Mouse (Mus musculus): ENCODE measurements around the gene Gm3415. TPM values are rescaled to one million over a fixed set of nuclear protein-coding genes. Genes with fewer than 3 reads are reported as not detected.
"Not testable (repeated sequence)": the region's sequence is repeated elsewhere in the genome, so short reads cannot be mapped to it uniquely, and the experiment has no call there.

Gene Gm3415
- polyA plus RNA-seq (2015; fragmentation: Nextera tagmentation; extraction: Ambion mirVana): not detected in 2 replicates

- not testable (repeated sequence) for H3K4me2 ChIP-seq (ENCODE audit: low read depth, low read length); H3K36me3 ChIP-seq (ENCODE audit: control insufficient read depth, insufficient read depth); H3K4me3 ChIP-seq (ENCODE audit: low read length); H3K27me3 ChIP-seq (ENCODE audit: control insufficient read depth, insufficient read depth, low read length); H3K9ac ChIP-seq (ENCODE audit: low read length); H3K9me3 ChIP-seq (replicated peaks; ENCODE audit: control insufficient read depth, low read length); H3K27ac ChIP-seq (ENCODE audit: low read length); ATAC-seq (replicated peaks; ENCODE audit: extremely low read depth, insufficient read depth, low FRiP score); H3K4me1 ChIP-seq (ENCODE audit: control insufficient read depth, insufficient read depth, low read length)
- no CpG with 5 or more reads among the region's 3 CpGs for WGBS
Measured at GRCm38 (mm10) chr5:146555836-146556235, at the start of gene Gm3415. TSS of gene Gm3415 (plus strand) at chr5:146556136.

GRCm38 (mm10) chr5:146513823-146514222, 42.1 kb upstream of the Gm3415 start, which contains the start of gene Gm3402:
TSS of gene Gm3402 (plus strand) at chr5:146514123.
- not testable (repeated sequence) for H3K4me3 ChIP-seq (ENCODE audit: low read length); H3K36me3 ChIP-seq (ENCODE audit: control insufficient read depth, insufficient read depth); H3K27me3 ChIP-seq (ENCODE audit: control insufficient read depth, insufficient read depth, low read length); H3K9me3 ChIP-seq (replicated peaks; ENCODE audit: control insufficient read depth, low read length); H3K27ac ChIP-seq (ENCODE audit: low read length); H3K4me2 ChIP-seq (ENCODE audit: low read depth, low read length); H3K9ac ChIP-seq (ENCODE audit: low read length); ATAC-seq (replicated peaks; ENCODE audit: extremely low read depth, insufficient read depth, low FRiP score); H3K4me1 ChIP-seq (ENCODE audit: control insufficient read depth, insufficient read depth, low read length)
- no CpG with 5 or more reads among the region's 5 CpGs for WGBS

- H3K9ac ChIP-seq (ENCODE audit: low read length); H3K4me2 ChIP-seq (ENCODE audit: low read depth, low read length); H3K27me3 ChIP-seq (ENCODE audit: control insufficient read depth, insufficient read depth, low read length); H3K4me3 ChIP-seq (ENCODE audit: low read length); H3K9me3 ChIP-seq (replicated peaks; ENCODE audit: control insufficient read depth, low read length); H3K27ac ChIP-seq (ENCODE audit: low read length); H3K4me1 ChIP-seq (ENCODE audit: control insufficient read depth, insufficient read depth, low read length); ATAC-seq (replicated peaks; ENCODE audit: extremely low read depth, insufficient read depth, low FRiP score); H3K36me3 ChIP-seq (ENCODE audit: control insufficient read depth, insufficient read depth): not testable (repeated sequence)
- 80% methylated on average over 1 of the region's 3 CpGs for WGBS
Measured at GRCm38 (mm10) chr5:146525501-146525900, 30.4 kb upstream of the Gm3415 start, which contains the start of gene Gm3404. TSS of gene Gm3404 (plus strand) at chr5:146525801.

- not testable (repeated sequence) for H3K4me3 ChIP-seq (ENCODE audit: low read length); H3K36me3 ChIP-seq (ENCODE audit: control insufficient read depth, insufficient read depth); H3K9me3 ChIP-seq (replicated peaks; ENCODE audit: control insufficient read depth, low read length); H3K27ac ChIP-seq (ENCODE audit: low read length); H3K4me2 ChIP-seq (ENCODE audit: low read depth, low read length); H3K9ac ChIP-seq (ENCODE audit: low read length); ATAC-seq (replicated peaks; ENCODE audit: extremely low read depth, insufficient read depth, low FRiP score); H3K27me3 ChIP-seq (ENCODE audit: control insufficient read depth, insufficient read depth, low read length); H3K4me1 ChIP-seq (ENCODE audit: control insufficient read depth, insufficient read depth, low read length)
- WGBS: 73% methylated on average over 2 of the region's 3 CpGs
Measured at GRCm38 (mm10) chr5:146537347-146537746, 18.6 kb upstream of the Gm3415 start, which contains the start of gene Gm3409. TSS of gene Gm3409 (plus strand) at chr5:146537647.

GRCm38 (mm10) chr5:146564259-146564658, 8.3 kb downstream of the Gm3415 start:
- no peaks in the 10 kb centered on the region for H3K27me3 ChIP-seq (ENCODE audit: control insufficient read depth, insufficient read depth, low read length)
- no peak overlapping the region for H3K4me3 ChIP-seq (ENCODE audit: low read length)
- no peak overlapping the region for H3K9ac ChIP-seq (ENCODE audit: low read length)
- no peak overlapping the region for H3K27ac ChIP-seq (ENCODE audit: low read length)
- H3K4me2 ChIP-seq (ENCODE audit: low read depth, low read length): no peak overlapping the region
- no peak for ATAC-seq (replicated peaks; ENCODE audit: extremely low read depth, insufficient read depth, low FRiP score)
- H3K36me3 ChIP-seq (ENCODE audit: control insufficient read depth, insufficient read depth): no peaks in the 10 kb centered on the region
- H3K4me1 ChIP-seq (ENCODE audit: control insufficient read depth, insufficient read depth, low read length): no peaks in the 10 kb centered on the region
- 56% methylated on average over 1 of the region's 1 CpGs for WGBS
- peaks cover 2% of the 10 kb centered on the region; the same call in 1 of the 2 replicates for H3K9me3 ChIP-seq (replicated peaks; ENCODE audit: control insufficient read depth, low read length)

- ATAC-seq (replicated peaks; ENCODE audit: extremely low read depth, insufficient read depth, low FRiP score): no peak
- H3K4me2 ChIP-seq (ENCODE audit: low read depth, low read length): no peak overlapping the region
- H3K9me3 ChIP-seq (replicated peaks; ENCODE audit: control insufficient read depth, low read length): peaks cover 2% of the 10 kb centered on the region; the same call in 1 of the 2 replicates
- WGBS: 50% methylated on average over 4 of the region's 4 CpGs
- no peaks in the 10 kb centered on the region for H3K36me3 ChIP-seq (ENCODE audit: control insufficient read depth, insufficient read depth)
- no peak overlapping the region for H3K27ac ChIP-seq (ENCODE audit: low read length)
- no peaks in the 10 kb centered on the region for H3K4me1 ChIP-seq (ENCODE audit: control insufficient read depth, insufficient read depth, low read length)
- no peaks in the 10 kb centered on the region for H3K27me3 ChIP-seq (ENCODE audit: control insufficient read depth, insufficient read depth, low read length)
- no peak overlapping the region for H3K9ac ChIP-seq (ENCODE audit: low read length)
- H3K4me3 ChIP-seq (ENCODE audit: low read length): no peak overlapping the region
Measured at GRCm38 (mm10) chr5:146567054-146567453, 11.1 kb downstream of the Gm3415 start.

- H3K9ac ChIP-seq (ENCODE audit: low read length); H3K4me1 ChIP-seq (ENCODE audit: control insufficient read depth, insufficient read depth, low read length); H3K36me3 ChIP-seq (ENCODE audit: control insufficient read depth, insufficient read depth); H3K27me3 ChIP-seq (ENCODE audit: control insufficient read depth, insufficient read depth, low read length); H3K9me3 ChIP-seq (replicated peaks; ENCODE audit: control insufficient read depth, low read length); ATAC-seq (replicated peaks; ENCODE audit: extremely low read depth, insufficient read depth, low FRiP score); H3K4me3 ChIP-seq (ENCODE audit: low read length); H3K27ac ChIP-seq (ENCODE audit: low read length); H3K4me2 ChIP-seq (ENCODE audit: low read depth, low read length): not testable (repeated sequence)
- 83% methylated on average over 6 of the region's 6 CpGs for WGBS
Measured at GRCm38 (mm10) chr5:146570179-146570578, 14.2 kb downstream of the Gm3415 start.

GRCm38 (mm10) chr5:146571830-146572734, 16.1 kb downstream of the Gm3415 start:
- H3K36me3 ChIP-seq (ENCODE audit: control insufficient read depth, insufficient read depth); H3K4me3 ChIP-seq (ENCODE audit: low read length); H3K4me2 ChIP-seq (ENCODE audit: low read depth, low read length); H3K27me3 ChIP-seq (ENCODE audit: control insufficient read depth, insufficient read depth, low read length); H3K27ac ChIP-seq (ENCODE audit: low read length); H3K9ac ChIP-seq (ENCODE audit: low read length); H3K9me3 ChIP-seq (replicated peaks; ENCODE audit: control insufficient read depth, low read length); H3K4me1 ChIP-seq (ENCODE audit: control insufficient read depth, insufficient read depth, low read length): not testable (repeated sequence)
- peak; percentile 45 for ATAC-seq (replicated peaks; ENCODE audit: extremely low read depth, insufficient read depth, low FRiP score)
- WGBS: 52% methylated on average over 6 of the region's 6 CpGs

GRCm38 (mm10) chr5:146572735-146573042, 16.8 kb downstream of the Gm3415 start:
- not testable (repeated sequence) for H3K27me3 ChIP-seq (ENCODE audit: control insufficient read depth, insufficient read depth, low read length); H3K4me3 ChIP-seq (ENCODE audit: low read length); H3K9me3 ChIP-seq (replicated peaks; ENCODE audit: control insufficient read depth, low read length); H3K36me3 ChIP-seq (ENCODE audit: control insufficient read depth, insufficient read depth); H3K27ac ChIP-seq (ENCODE audit: low read length); H3K4me2 ChIP-seq (ENCODE audit: low read depth, low read length); ATAC-seq (replicated peaks; ENCODE audit: extremely low read depth, insufficient read depth, low FRiP score); H3K4me1 ChIP-seq (ENCODE audit: control insufficient read depth, insufficient read depth, low read length); H3K9ac ChIP-seq (ENCODE audit: low read length)
- 88% methylated on average over 4 of the region's 4 CpGs for WGBS
